Mouse (Mus musculus) liver (tissue): Measurements from ENCODE around the gene Ccr4.

Experiments used
- DNase-seq: peaks from one replicate; pipeline ENCODE4 v3.0.0-alpha.2; 2020; ENCODE audit warnings: mixed read lengths

Gene Ccr4

DNA sequence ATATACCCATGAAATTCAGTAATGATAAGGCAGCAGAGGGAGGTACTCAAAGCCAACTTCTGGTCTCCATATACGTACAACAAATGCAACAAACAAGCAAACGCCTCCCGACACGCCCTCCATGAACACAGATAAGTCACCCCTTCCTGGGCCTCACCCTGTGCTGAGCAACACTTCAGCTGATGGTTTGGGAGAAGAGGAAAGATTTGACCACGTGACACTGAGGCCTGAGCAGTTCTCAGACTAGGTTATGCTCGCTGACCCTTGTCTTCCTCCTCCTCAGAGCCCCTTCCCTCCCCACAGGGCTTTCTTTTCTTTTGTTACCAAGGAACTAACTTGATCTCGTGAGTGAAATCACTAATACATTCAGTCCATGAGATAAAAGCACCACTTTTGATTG, 37.8 kb downstream of the Ccr4 start:
- DNase-seq, result peak; percentile 74

DNA sequence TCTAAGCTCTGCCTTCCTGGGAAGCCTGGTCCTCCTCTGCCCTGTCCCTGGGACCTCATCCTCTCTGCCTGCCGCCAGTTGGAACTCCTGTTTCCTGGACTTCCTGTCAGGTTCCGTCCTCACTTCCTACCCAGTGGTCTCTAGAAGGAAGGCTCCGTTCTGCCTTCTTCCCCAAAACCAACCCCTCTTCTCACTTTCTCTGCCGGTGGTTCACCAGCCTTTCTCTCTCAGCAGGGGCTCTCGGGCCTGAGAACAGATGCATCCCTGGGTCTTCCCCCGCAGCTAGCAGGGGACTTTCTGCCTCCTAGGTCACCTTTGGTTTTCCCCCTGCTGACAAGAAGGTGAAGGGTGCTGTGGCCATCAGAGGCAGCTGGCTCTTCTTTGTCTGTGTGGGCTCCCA, 39.3 kb downstream of the Ccr4 start:
- DNase-seq, result no peak

DNA sequence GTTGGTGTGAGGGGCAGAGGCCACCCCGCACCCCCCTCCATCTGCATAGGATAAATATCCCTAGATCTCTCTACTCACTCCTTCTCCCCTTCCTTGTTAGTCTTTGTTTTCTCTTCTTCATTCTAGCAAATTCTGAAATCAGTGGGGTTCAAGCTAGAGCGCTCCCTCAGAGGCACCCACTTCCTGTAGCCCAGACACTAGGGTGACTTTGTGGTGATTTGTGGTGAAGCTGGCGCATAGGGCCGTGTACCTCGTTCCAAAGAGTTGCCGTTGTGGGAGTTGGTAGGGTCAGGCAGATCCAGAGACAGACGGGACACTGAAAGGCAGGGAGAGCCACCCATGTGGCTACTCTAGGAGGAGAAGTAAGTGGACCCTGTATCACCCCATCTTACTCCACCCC, 42.1 kb downstream of the Ccr4 start:
- no peak for DNase-seq

DNA sequence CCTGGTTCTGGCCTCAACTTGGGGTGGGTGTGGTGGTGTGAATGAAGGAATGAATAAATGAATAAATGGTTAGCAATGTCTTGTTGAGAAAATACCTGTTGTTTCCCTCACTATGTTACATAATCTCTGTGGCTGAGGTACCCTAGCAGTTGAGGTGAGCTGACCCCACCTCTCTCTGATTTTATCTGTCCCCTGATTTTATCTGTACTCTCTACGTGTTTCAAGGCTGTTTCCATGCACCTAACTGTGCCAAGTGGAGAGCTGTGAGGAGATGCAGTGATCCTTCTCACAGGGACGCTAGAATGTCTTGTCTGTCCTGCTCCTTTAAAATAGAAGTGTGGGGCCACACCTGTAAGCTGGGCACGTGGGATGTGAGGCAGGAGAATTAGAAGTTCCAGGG, 46.3 kb downstream of the Ccr4 start:
- DNase-seq, result no peak

DNA sequence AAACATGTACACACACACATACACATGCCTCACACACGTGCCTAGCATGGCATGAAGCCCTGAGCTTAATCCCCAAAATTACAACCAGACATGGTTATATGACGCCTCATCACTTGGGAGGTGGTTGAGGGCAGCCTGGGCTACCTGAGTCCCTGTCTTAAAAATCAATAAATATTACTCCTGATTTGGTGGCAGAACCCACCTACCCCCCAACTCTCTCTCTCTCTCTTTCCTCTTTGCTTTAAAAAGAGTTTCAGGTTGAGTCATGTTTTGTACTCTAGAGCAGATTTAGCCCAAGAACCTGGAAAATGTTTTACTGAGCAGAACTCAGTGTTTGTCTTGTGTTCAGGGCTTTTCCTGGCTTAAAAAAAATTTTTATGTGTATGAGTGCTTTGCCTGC, 49.3 kb downstream of the Ccr4 start:
- DNase-seq, result no peak

DNA sequence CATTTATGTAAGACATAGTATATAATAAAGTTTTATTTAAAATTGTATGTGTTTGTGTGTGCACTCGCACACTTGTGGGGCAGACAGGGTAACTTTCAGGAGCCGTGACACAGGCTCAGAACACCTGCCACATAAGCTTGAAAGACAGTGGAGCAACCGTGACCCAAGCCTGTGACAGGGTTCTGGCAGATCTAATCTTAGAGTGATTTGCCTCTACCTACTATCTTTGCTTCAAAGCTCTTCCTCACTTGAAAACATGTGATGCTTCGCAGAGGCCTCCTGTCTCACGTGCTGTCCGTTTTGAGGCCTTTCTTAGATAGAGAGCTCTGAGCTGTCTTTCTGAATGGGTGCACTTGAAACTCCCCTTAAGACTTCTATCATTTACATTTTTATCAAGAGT, 52.3 kb downstream of the Ccr4 start:
- DNase-seq, result no peak

DNA sequence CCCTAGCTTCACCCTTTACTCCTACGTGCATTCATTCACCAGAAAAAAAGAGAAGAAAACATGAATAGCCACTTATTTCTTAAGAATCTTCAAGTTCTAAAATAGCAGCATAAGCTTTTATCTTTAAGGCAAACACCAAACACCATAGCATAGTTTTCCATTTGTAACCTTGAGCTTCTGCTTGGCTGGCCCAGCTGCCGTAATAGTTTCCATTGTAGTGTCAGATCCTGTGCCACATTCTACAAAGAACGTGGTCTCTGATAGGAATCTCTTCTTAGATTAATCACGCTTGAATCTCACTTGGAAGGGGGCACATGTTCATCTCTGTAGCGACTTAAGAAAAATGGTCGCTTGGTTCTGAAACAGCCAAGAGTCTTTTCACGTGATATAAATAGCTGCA, 53.1 kb downstream of the Ccr4 start:
- DNase-seq, result no peak

DNA sequence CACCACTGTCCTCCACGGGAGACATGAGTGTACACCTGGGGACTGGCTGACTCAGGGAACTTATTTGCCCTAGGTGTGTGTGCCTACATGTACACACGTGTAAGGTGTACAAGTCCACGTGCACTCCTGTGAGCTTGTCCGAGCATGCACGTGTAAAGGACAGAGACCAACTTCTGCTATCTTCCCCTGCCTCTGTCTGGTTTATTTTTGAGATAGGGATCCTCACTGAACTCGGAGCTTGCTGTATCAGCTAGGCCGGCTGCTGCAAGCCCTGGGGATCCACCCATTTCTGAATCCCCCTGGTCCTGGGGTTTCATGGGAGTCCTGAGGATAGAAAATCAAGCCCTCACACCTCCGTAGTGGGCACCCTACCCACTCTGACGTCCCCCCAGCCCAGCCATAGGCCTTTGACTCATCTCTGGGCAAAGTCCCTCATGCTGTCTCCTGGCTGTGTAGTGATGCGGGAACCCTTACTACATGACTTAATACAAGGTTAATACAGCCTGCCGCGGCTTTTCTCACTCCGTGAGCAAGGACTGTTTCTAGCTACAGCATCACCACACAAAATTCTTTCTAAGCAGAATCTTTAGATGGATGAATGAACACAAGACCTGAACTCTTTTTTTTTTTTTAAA, 55.5 kb downstream of the Ccr4 start:
- DNase-seq, result peak; percentile 29

DNA sequence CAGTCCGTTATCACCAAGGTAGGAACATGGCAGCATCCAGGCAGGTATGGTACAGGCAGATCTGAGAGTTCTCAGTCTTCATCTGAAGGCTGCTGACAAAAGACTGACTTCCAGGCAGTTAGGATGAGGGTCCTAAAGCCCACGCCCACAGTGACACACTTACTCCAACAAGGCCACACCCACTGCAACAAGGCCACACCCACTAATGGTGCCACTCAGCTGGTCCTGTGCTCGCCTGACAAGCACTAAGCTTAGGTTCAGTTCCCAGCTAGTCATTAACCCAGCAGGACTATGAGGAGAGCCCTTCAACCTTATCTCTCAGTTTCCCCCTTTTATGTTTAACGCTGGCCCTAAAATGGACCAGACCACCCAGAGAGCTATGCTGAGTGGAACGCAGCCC, 56.0 kb downstream of the Ccr4 start:
- peak; percentile 57 for DNase-seq

DNA sequence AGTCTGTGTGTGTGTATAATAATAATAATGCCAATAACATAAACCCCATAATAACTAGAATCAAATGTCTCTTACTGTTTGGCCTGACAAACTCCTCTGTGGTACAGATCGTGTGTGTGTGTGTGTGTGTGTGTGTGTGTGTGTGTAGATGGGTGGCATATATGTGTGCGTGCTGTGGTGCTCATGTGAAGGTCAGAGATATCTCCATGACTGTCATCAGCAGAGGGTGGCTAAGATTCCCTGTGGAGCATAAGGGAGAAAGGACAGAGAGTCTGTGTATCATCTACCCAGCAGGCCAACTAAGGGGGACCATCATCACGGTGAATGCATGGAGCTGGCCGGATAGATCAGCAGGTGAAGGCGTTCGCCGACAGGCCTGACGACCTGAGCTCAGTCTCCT, 57.8 kb downstream of the Ccr4 start:
- DNase-seq, result no peak

DNA sequence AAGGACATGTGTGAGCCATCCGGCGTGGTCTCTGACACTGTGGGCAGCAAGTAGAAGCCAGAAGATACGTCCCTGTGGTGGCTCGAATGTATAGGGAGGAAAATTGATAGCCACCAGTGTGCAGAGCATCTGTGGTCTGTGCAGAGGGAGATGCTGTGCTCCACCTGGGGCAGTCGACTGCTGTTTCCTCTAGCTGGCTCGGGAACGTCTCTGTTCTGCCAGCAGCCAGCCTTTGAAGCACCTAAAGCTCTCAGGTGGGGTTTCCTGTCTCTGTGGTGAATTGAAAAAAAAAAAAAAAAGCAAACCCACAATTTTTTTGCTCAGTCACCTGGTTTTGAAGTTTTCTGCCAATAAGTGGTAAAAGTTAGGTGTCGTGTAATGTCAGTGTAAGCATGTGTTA, 61.4 kb downstream of the Ccr4 start:
- DNase-seq, result no peak

DNA sequence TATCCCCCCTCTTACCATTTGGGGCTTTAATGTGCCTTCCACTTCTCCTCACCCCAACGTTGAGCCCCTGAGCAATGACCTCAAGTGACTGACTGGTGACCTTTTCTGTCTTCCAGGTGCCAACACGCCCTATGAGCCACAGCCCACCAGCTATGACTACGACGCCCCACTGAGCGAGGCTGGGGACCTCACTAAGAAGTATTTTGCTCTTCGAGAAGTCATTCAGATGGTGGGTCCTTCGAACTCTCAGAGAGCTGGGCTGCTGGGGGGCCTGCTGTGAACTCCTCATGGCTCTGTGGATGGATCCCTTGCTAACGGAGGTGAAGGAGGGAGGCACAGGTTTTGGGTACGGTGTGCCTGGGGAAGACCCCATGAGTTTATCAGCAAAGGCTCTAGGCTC, 61.8 kb downstream of the Ccr4 start:
- DNase-seq, result no peak

DNA sequence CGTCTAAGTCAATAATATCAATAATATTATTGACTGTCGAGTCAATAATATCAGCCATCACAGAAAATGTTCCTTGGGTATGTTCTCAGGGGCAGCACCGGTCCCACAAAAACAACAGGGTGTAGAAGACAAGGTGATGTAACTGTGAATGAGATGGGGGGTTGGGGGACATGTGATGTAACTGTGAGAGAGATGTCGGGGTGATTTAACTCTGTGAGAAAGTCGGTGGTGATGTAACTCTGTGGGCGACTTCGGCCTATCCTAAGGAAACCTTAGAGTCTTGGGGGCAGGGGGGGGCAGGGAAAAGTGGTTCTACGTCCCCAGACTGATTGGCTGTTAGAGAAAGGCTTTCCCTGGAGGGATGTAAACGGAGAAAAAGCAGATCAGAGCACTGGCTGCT, 62.5 kb downstream of the Ccr4 start:
- no peak for DNase-seq

DNA sequence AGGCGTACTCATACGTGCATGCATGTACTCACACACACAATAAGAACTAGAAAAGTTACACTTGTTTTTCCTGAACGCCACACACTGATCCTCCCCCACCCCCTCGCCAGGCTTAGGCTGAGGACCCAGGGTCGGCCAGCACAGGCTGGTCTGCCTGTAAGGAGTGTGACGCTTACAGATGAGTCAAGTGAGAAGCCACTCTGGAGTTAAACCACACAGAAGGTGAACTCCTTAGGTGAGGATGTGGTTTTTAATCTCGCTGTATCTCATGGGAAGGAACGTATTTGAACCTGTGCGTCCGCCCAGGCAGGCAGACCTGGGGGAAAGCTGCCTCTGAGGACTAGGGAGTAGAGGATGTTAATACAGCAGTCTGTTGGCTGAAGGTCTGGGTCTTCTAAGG, 64.2 kb downstream of the Ccr4 start:
- no peak for DNase-seq
